Mouse (Mus musculus) midbrain, embryonic 11.5 days (tissue): Measurements from ENCODE around the gene Lat2. TPM values are rescaled to one million over a fixed set of nuclear protein-coding genes. Genes with fewer than 3 reads are reported as not detected.

ENCODE experiments used
- ATAC-seq: fragments of 200-750 bp; cut with Nextera tagmentation; 2 replicates; pipeline ENCODE4 v1.8.0; 2017; ENCODE audit warnings: moderate TSS enrichment, moderate library complexity; ENCODE audit not compliant: low FRiP score
- DNase-seq: peaks from one replicate; pipeline ENCODE4 v3.0.0; 2015; ENCODE audit warnings: low spot score; ENCODE audit errors: missing footprints
- H3K27ac ChIP-seq: fragments of 300-500 bp; sonication (generic); 2 replicates; pipeline ENCODE4 v1.5.1; 2014; ENCODE audit warnings: low read depth, low read length
- H3K27me3 ChIP-seq: fragments of 300-500 bp; sonication (generic); 2 replicates; pipeline ENCODE4 v1.6.1; 2014; ENCODE audit warnings: mild to moderate bottlenecking, low read length, moderate library complexity, mixed read lengths; ENCODE audit not compliant: control insufficient read depth, insufficient read depth
- H3K36me3 ChIP-seq: fragments of 300-500 bp; sonication (generic); 2 replicates; pipeline ENCODE4 v1.6.1; 2014; ENCODE audit warnings: mild to moderate bottlenecking, low read length, moderate library complexity, mixed read lengths; ENCODE audit not compliant: control insufficient read depth, insufficient read depth
- H3K4me1 ChIP-seq: fragments of 300-500 bp; sonication (generic); 2 replicates; pipeline ENCODE4 v1.6.1; 2014; ENCODE audit warnings: low read length; ENCODE audit not compliant: control insufficient read depth, insufficient read depth
- H3K4me2 ChIP-seq: fragments of 300-500 bp; sonication (generic); 2 replicates; pipeline ENCODE4 v1.6.1; 2014; ENCODE audit warnings: mild to moderate bottlenecking, moderate library complexity
- H3K4me3 ChIP-seq: fragments of 300-500 bp; sonication (generic); 2 replicates; pipeline ENCODE4 v1.5.1; 2014; ENCODE audit warnings: low read depth, low read length
- H3K9ac ChIP-seq: fragments of 300-500 bp; sonication (generic); 2 replicates; pipeline ENCODE4 v1.6.1; 2014; ENCODE audit warnings: low read length
- H3K9me3 ChIP-seq: fragments of 300-500 bp; sonication (generic); 2 replicates; pipeline ENCODE4 v1.6.1; 2016; ENCODE audit warnings: low read length; ENCODE audit not compliant: control insufficient read depth
- WGBS: fragments of 180-500 bp; shearing (Covaris S2); extraction: QIAGEN DNeasy Blood & Tissue Kit; methylation state at CpG from one replicate; pipeline ENCODE4 v1.1.7; 2014; 5-methylcytosine and 5-hydroxymethylcytosine counted together
- polyA plus RNA-seq: library from polyadenylated mRNA; unstranded; fragments of >200 nt; fragmentation: Nextera tagmentation; extraction: Ambion mirVana; gene quantifications from 2 replicates; pipeline ENCODE4 v1.2.1, GENCODE M21; 2014

The Lat2 gene
- polyA plus RNA-seq, 1 experiment from 2014 or later = 1.6 TPM

GRCm38 (mm10) chr5:134620457-134620856, 5.6 kb upstream of the Lat2 start:
- Histone ChIP-seq H3K36me3 (peaks cover 57% of the 10 kb centered on the region), H3K27ac (no peak overlapping the region), H3K4me3 (no peak overlapping the region), H3K4me1 (no peaks in the 10 kb centered on the region), H3K9me3 (no peaks in the 10 kb centered on the region), H3K27me3 (no peaks in the 10 kb centered on the region), H3K9ac (no peak overlapping the region), H3K4me2 (no peak overlapping the region)
- DNase-seq (no peak), ATAC-seq (no peak)
- WGBS = 97% methylated on average over 9 of the region's 9 CpGs

DNA sequence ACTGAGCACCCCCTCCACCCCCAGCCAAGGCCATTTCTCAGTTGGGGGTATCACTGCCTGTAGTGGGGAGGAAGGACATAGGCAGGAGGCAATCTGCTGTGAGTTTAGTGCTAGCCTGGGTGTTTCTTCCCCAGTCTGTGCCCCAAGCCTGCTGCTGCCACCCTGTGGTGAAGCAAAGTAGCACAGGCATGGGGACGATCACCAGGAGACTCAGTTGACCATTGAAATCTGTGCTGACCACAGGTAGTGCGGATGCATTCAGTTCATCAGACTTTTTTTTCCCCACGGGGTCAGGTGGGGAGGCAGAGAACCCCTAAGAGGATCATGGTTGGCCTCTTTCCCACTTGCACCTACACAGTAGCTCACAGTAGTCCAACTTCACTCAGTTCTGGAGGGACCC, 2.2 kb upstream of the Lat2 start:
- 0 out of 2 replicates have a peak, but pooled peaks have one; percentile 19 for ATAC-seq
- WGBS = 53% methylated on average over 3 of the region's 3 CpGs
- no peak overlapping the region for H3K4me3 ChIP-seq

DNA sequence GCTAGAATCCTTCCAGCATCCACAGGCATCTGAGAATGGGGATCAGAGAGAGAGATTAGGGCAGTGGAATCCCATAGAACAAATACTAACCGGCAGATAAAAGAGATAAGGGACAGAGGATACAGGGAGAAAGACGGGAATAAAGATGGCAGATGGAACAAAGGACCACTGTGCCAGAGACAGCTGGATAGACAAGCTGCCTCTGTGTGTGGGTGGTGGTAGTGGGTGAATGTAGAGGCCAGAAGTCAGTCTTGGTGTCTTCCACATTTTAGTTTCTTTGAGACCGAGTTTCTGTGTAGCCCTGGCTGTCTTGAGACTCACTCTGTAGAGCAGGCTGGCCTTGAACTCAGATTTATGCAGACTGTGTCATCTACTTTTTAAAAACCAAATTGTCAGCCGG, 955 bp upstream of the Lat2 start:
- 67% methylated on average over 4 of the region's 4 CpGs for WGBS
- no peak overlapping the region for H3K4me2 ChIP-seq
- no peak for DNase-seq
- no peak overlapping the region for H3K27ac ChIP-seq
- H3K4me3 ChIP-seq = no peak overlapping the region
- peaks cover 21% of the 10 kb centered on the region for H3K36me3 ChIP-seq
- no peaks in the 10 kb centered on the region for H3K27me3 ChIP-seq
- no peak for ATAC-seq
- no peak overlapping the region for H3K9ac ChIP-seq
- H3K9me3 ChIP-seq = no peaks in the 10 kb centered on the region
- H3K4me1 ChIP-seq = no peaks in the 10 kb centered on the region

More for the DNA sequence above, 2.2 kb upstream of the Lat2 start:
- peak; percentile 93 for DNase-seq
- Histone ChIP-seq H3K27me3 (no peaks in the 10 kb centered on the region), H3K9me3 (no peaks in the 10 kb centered on the region), H3K36me3 (peaks cover 33% of the 10 kb centered on the region), H3K4me2 (no peak overlapping the region), H3K4me1 (no peaks in the 10 kb centered on the region), H3K27ac (no peak overlapping the region), H3K9ac (no peak overlapping the region)

- WGBS = 90% methylated on average over 8 of the region's 8 CpGs
- H3K9me3 ChIP-seq = no peaks in the 10 kb centered on the region
- DNase-seq = no peak
- ATAC-seq = no peak
- H3K27ac ChIP-seq = no peak overlapping the region
- H3K4me2 ChIP-seq = no peak overlapping the region
- H3K9ac ChIP-seq = no peak overlapping the region
- peaks cover 17% of the 10 kb centered on the region for H3K36me3 ChIP-seq
- H3K4me3 ChIP-seq = no peak overlapping the region
- H3K27me3 ChIP-seq = no peaks in the 10 kb centered on the region
- no peaks in the 10 kb centered on the region for H3K4me1 ChIP-seq
These were observed 555 bp upstream of the Lat2 start for GRCm38 (mm10) chr5:134615380-134615779.

DNA sequence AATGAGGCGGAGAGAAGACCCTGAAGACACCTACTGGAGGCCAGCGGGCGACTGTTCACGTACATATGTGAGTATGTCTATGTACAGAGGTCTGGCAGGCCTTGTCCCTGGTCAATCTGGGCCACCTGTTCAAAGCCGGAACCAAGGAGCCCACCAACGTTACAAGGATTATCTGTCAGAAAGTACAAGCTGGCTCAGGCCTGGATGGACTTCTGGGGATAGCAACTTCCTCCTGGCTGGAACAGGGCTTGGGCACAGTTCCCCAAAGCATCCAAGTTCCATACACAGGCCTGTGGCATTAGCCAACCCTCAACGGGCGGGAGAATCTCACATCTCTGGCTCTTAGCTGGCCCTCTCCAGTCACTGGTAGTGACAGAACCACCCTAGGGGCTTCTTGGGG, 529 bp downstream of the Lat2 start:
- Histone ChIP-seq H3K27me3 (no peaks in the 10 kb centered on the region), H3K4me2 (no peak overlapping the region), H3K36me3 (peaks cover 8% of the 10 kb centered on the region; the same call in 1 of the 2 replicates), H3K4me1 (no peaks in the 10 kb centered on the region), H3K4me3 (no peak overlapping the region), H3K9ac (no peak overlapping the region), H3K9me3 (no peaks in the 10 kb centered on the region), H3K27ac (no peak overlapping the region)
- DNase-seq = no peak
- 88% methylated on average over 8 of the region's 8 CpGs for WGBS
- ATAC-seq = no peak

DNA sequence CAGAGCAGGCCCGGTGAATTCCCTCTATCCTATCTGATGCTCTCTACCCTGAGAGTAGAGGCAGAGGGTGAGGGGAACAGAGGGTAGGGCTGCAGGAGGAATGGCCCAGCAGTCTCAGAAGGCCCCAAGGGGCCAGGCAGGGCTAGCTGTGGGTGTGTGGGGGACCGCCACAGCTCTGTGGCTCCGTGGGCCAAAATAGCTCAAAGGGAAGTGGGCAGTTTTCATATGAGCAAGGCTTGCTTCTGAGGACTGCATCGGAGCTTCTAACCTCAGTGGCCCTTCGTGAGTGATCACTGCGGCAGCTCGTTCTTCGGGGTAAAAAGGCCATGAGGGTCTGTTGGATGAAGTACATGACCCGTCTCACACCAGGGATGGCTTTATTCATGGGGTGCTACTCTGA, 1.1 kb downstream of the Lat2 start:
- Histone ChIP-seq H3K4me3 (no peak overlapping the region), H3K4me1 (no peaks in the 10 kb centered on the region), H3K27me3 (no peaks in the 10 kb centered on the region), H3K4me2 (no peak overlapping the region), H3K9ac (no peak overlapping the region), H3K27ac (no peak overlapping the region), H3K9me3 (no peaks in the 10 kb centered on the region), H3K36me3 (peaks cover 3% of the 10 kb centered on the region; the same call in 1 of the 2 replicates)
- WGBS = 82% methylated on average over 9 of the region's 9 CpGs
- no peak for DNase-seq
- no peak for ATAC-seq

GRCm38 (mm10) chr5:134611810-134612521, 2.9 kb downstream of the Lat2 start:
- Histone ChIP-seq H3K4me3 (no peak overlapping the region), H3K9me3 (no peaks in the 10 kb centered on the region), H3K4me2 (no peak overlapping the region), H3K27ac (no peak overlapping the region), H3K4me1 (no peaks in the 10 kb centered on the region), H3K36me3 (no peaks in the 10 kb centered on the region), H3K9ac (no peak overlapping the region), H3K27me3 (no peaks in the 10 kb centered on the region)
- WGBS = 74% methylated on average over 8 of the region's 8 CpGs
- no peak for DNase-seq
- no peak for ATAC-seq

GRCm38 (mm10) chr5:134609916-134610643, 4.7 kb downstream of the Lat2 start:
- Histone ChIP-seq H3K4me3 (no peak overlapping the region), H3K9ac (no peak overlapping the region), H3K27me3 (no peaks in the 10 kb centered on the region), H3K36me3 (no peaks in the 10 kb centered on the region), H3K9me3 (no peaks in the 10 kb centered on the region), H3K27ac (no peak overlapping the region), H3K4me2 (no peak overlapping the region), H3K4me1 (no peaks in the 10 kb centered on the region)
- DNase-seq (no peak), ATAC-seq (no peak)
- 87% methylated on average over 12 of the region's 12 CpGs for WGBS

DNA sequence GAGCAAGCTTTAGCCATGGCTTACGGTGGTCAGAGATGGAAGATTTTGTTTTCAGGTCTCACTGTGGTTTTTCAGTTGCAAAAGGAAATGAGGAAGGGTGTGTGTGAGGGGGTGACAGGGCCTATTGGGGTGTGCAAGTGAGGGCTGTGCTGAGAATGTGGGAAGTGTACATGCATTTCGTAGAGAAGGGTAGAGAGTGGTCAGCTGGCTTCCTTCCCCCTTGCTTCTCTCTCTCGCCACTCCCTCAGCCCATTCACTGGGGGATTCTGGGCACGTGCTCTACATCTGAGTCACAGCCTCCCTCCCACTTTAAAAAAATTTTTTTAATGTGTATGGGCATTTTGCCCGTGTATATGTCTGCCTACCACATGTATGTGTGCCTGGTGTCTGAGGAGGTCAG, 7.7 kb downstream of the Lat2 start:
- Histone ChIP-seq H3K36me3 (no peaks in the 10 kb centered on the region), H3K9ac (no peak overlapping the region), H3K27ac (no peak overlapping the region), H3K4me2 (no peak overlapping the region), H3K4me1 (no peaks in the 10 kb centered on the region), H3K4me3 (no peak overlapping the region), H3K9me3 (no peaks in the 10 kb centered on the region), H3K27me3 (no peaks in the 10 kb centered on the region)
- 67% methylated on average over 5 of the region's 5 CpGs for WGBS
- ATAC-seq (no peak), DNase-seq (no peak)
